9 mouse cellular contexts compared by ENCODE assay signal in genomic region chr10:127652906-127653638, GRCm38 (mm10). TPM values are rescaled to one million over a fixed set of nuclear protein-coding genes. Genes with fewer than 3 reads are reported as not detected.
A peak's percentile ranks its signal among the peaks of the same experiment; 100 is the strongest.
DNase-seq lines count a peak whose midpoint lies in the region; ATAC-seq lines count a peak whose summit lies in the region.
"Had no signal": no experiment of that assay in that cellular context is flagged by ENCODE, and none has a peak within 500 bp of the region (broad histone marks: within the 10 kb centered on the region; RNA-seq: fewer than 3 reads in every experiment).

No protein-coding gene starts in this region.

- peaks cover 17% of the 10 kb centered on the region for H3K4me1 ChIP-seq in hindbrain, embryonic 10.5 days (replicated peaks)
- no peaks in the 10 kb centered on the region for H3K4me1 ChIP-seq in hindbrain, embryonic 11.5 days (replicated peaks; ENCODE audit: control insufficient read depth, insufficient read depth, low read length)
- H3K4me1 ChIP-seq in liver, embryonic 15.5 days (replicated peaks): no peaks in the 10 kb centered on the region

- peaks cover 6% of the 10 kb centered on the region; the same call in 1 of the 2 replicates for H3K27me3 ChIP-seq in hindbrain, embryonic 10.5 days (ENCODE audit: insufficient read depth, poor library complexity, severe bottlenecking)
- no peaks in the 10 kb centered on the region for H3K27me3 ChIP-seq in hindbrain, embryonic 11.5 days (ENCODE audit: control insufficient read depth, insufficient read depth, low read length)
- H3K27me3 ChIP-seq in liver, embryonic 15.5 days: no peaks in the 10 kb centered on the region

- ATAC-seq in hindbrain, embryonic 11.5 days (ENCODE audit: low FRiP score): no peak
- peak; percentile 37; the same call in 1 of the 2 replicates for ATAC-seq in erythroid progenitor cell, adult 5-6 weeks (replicated peaks; ENCODE audit: low FRiP score, poor library complexity, severe bottlenecking)
- no peak for ATAC-seq in liver, embryonic 15.5 days (ENCODE audit: insufficient read depth)

- 0 out of 2 replicates have a peak, but pooled peaks cover 8% of the 10 kb centered on the region for H3K36me3 ChIP-seq in hindbrain, embryonic 10.5 days
- no peaks in the 10 kb centered on the region for H3K36me3 ChIP-seq in hindbrain, embryonic 11.5 days (ENCODE audit: control insufficient read depth, insufficient read depth, low read length)
- peaks cover 66% of the 10 kb centered on the region for H3K36me3 ChIP-seq in liver, embryonic 15.5 days (replicated peaks)

- no peak for DNase-seq in hindbrain, embryonic 10.5 days (ENCODE audit: low spot score)
- no peak for DNase-seq in hindbrain, embryonic 11.5 days (ENCODE audit: low spot score)
- peak; percentile 70 for DNase-seq in ES-CJ7 (ENCODE audit: low read depth, low spot score)
- no peak for DNase-seq in frontal cortex, adult 2 months (ENCODE audit: extremely low spot score in 1 of 2, low spot score in 1 of 2)
- DNase-seq in adrenal gland, adult (ENCODE audit: inconsistent age in 2 of 2, low spot score in 1 of 2): no peak
- DNase-seq in c-Kit-positive CD71-positive TER-119-positive erythroid progenitor cells, embryonic 14.5 days (ENCODE audit: low spot score): no peak
- DNase-seq: embryo, embryonic 11 days had no signal

- no peak overlapping the region for H3K9ac ChIP-seq in hindbrain, embryonic 11.5 days (ENCODE audit: low read depth, low read length)
- no peak overlapping the region for H3K9ac ChIP-seq in liver, embryonic 15.5 days

- H3K4me2 ChIP-seq in hindbrain, embryonic 11.5 days (replicated peaks; ENCODE audit: low read depth, low read length): no peak overlapping the region
- peak overlapping the region; percentile 7; the same call in 1 of the 2 replicates for H3K4me2 ChIP-seq in liver, embryonic 15.5 days

- H3K9me3 ChIP-seq in hindbrain, embryonic 10.5 days: no peaks in the 10 kb centered on the region
- H3K9me3 ChIP-seq in hindbrain, embryonic 11.5 days (ENCODE audit: control insufficient read depth, low read length): no peaks in the 10 kb centered on the region
- H3K9me3 ChIP-seq in liver, embryonic 15.5 days (replicated peaks): no peaks in the 10 kb centered on the region

- H3K4me3 ChIP-seq in hindbrain, embryonic 10.5 days: no peak overlapping the region
- H3K4me3 ChIP-seq in hindbrain, embryonic 11.5 days (ENCODE audit: low read depth, low read length): no peak overlapping the region
- H3K4me3 ChIP-seq in liver, embryonic 15.5 days (replicated peaks): no peak overlapping the region

- peak overlapping the region; percentile 50; the same call in 1 of the 2 replicates for H3K27ac ChIP-seq in hindbrain, embryonic 10.5 days
- no peak overlapping the region for H3K27ac ChIP-seq in hindbrain, embryonic 11.5 days (ENCODE audit: low read depth, low read length)
- no peak overlapping the region for H3K27ac ChIP-seq in liver, embryonic 15.5 days (replicated peaks)

- WGBS in hindbrain, embryonic 10.5 days: 54% methylated on average over 21 of the region's 21 CpGs
- WGBS in hindbrain, embryonic 11.5 days: 54% methylated on average over 21 of the region's 21 CpGs
- 70% methylated on average over 21 of the region's 21 CpGs for WGBS in liver, embryonic 15.5 days (ENCODE audit: insufficient replicate concordance)

RNA-seq across cellular contexts. Expression of gene Stat6, which starts 10.3 kb away (rescaled TPM):
- 8.9 and 9.5 TPM in 2 replicates for polyA plus RNA-seq in hindbrain, embryonic 10.5 days (2016; fragmentation: Nextera tagmentation; extraction: Ambion mirVana)
- polyA plus RNA-seq in hindbrain, embryonic 11.5 days (2014; fragmentation: Nextera tagmentation; extraction: Ambion mirVana): 6.0 and 6.9 TPM in 2 replicates
- total RNA-seq in erythroid progenitor cell, adult 5-6 weeks (2015; ENCODE audit: low replicate concordance): 11.5 and 26.8 TPM in 2 replicates
- total RNA-seq in erythroid progenitor cell, adult 5-6 weeks (2017; ENCODE audit: low replicate concordance): 11.3 and 16.6 TPM in 2 replicates
- 14.3 and 15.6 TPM in 2 replicates for polyA plus RNA-seq in liver, embryonic 15.5 days (2015; fragmentation: Nextera tagmentation; extraction: Ambion mirVana)
- polyA plus RNA-seq in frontal cortex, adult 2 months (2012; rRNA removed): 11.0 and 11.9 TPM in 2 replicates

RNA-seq across cellular contexts. Expression of gene Nemp1, which starts 13.6 kb away (rescaled TPM):
- 7.7 and 10.2 TPM in 2 replicates for polyA plus RNA-seq in hindbrain, embryonic 10.5 days (2016; fragmentation: Nextera tagmentation; extraction: Ambion mirVana)
- 8.6 and 9.3 TPM in 2 replicates for polyA plus RNA-seq in hindbrain, embryonic 11.5 days (2014; fragmentation: Nextera tagmentation; extraction: Ambion mirVana)
- total RNA-seq in erythroid progenitor cell, adult 5-6 weeks (2015; ENCODE audit: low replicate concordance): 73.5 and 83.4 TPM in 2 replicates
- 69.6 and 83.2 TPM in 2 replicates for total RNA-seq in erythroid progenitor cell, adult 5-6 weeks (2017; ENCODE audit: low replicate concordance)
- polyA plus RNA-seq in liver, embryonic 15.5 days (2015; fragmentation: Nextera tagmentation; extraction: Ambion mirVana): 5.3 and 5.7 TPM in 2 replicates
- polyA plus RNA-seq in frontal cortex, adult 2 months (2012; rRNA removed): 4.5 and 4.8 TPM in 2 replicates

RNA-seq across cellular contexts. Expression of gene Nab2, which starts 15.3 kb away (rescaled TPM):
- 6.6 and 6.8 TPM in 2 replicates for polyA plus RNA-seq in hindbrain, embryonic 10.5 days (2016; fragmentation: Nextera tagmentation; extraction: Ambion mirVana)
- polyA plus RNA-seq in hindbrain, embryonic 11.5 days (2014; fragmentation: Nextera tagmentation; extraction: Ambion mirVana): 4.3 and 4.9 TPM in 2 replicates
- total RNA-seq in erythroid progenitor cell, adult 5-6 weeks (2015; ENCODE audit: low replicate concordance): 2.5 TPM in 1 of 2 replicates, not detected in the other
- 1.7 and 3.1 TPM in 2 replicates for total RNA-seq in erythroid progenitor cell, adult 5-6 weeks (2017; ENCODE audit: low replicate concordance)
- polyA plus RNA-seq in liver, embryonic 15.5 days (2015; fragmentation: Nextera tagmentation; extraction: Ambion mirVana): 2.9 and 3.5 TPM in 2 replicates
- polyA plus RNA-seq in frontal cortex, adult 2 months (2012; rRNA removed): 38.2 and 46.1 TPM in 2 replicates

RNA-seq across cellular contexts. Expression of gene Lrp1, which starts 32.1 kb away (rescaled TPM):
- 55.7 and 71.7 TPM in 2 replicates for polyA plus RNA-seq in hindbrain, embryonic 10.5 days (2016; fragmentation: Nextera tagmentation; extraction: Ambion mirVana)
- polyA plus RNA-seq in hindbrain, embryonic 11.5 days (2014; fragmentation: Nextera tagmentation; extraction: Ambion mirVana): 66.3 and 67.1 TPM in 2 replicates
- total RNA-seq in erythroid progenitor cell, adult 5-6 weeks (2015; ENCODE audit: low replicate concordance): 19.7 and 21.6 TPM in 2 replicates
- total RNA-seq in erythroid progenitor cell, adult 5-6 weeks (2017; ENCODE audit: low replicate concordance): 11.5 and 13.1 TPM in 2 replicates
- polyA plus RNA-seq in liver, embryonic 15.5 days (2015; fragmentation: Nextera tagmentation; extraction: Ambion mirVana): 23.2 and 31.1 TPM in 2 replicates
- 279 and 283 TPM in 2 replicates for polyA plus RNA-seq in frontal cortex, adult 2 months (2012; rRNA removed)

RNA-seq across cellular contexts. Expression of gene Myo1a, which starts 51.9 kb away (rescaled TPM):
- 0.37 and 0.51 TPM in 2 replicates for polyA plus RNA-seq in hindbrain, embryonic 10.5 days (2016; fragmentation: Nextera tagmentation; extraction: Ambion mirVana)
- polyA plus RNA-seq in hindbrain, embryonic 11.5 days (2014; fragmentation: Nextera tagmentation; extraction: Ambion mirVana): 0.45 and 0.57 TPM in 2 replicates
- total RNA-seq in erythroid progenitor cell, adult 5-6 weeks (2015; ENCODE audit: low replicate concordance): 0.84 TPM in 1 of 2 replicates, not detected in the other
- total RNA-seq in erythroid progenitor cell, adult 5-6 weeks (2017; ENCODE audit: low replicate concordance): 2.3 and 3.5 TPM in 2 replicates
- 0.08 and 0.12 TPM in 2 replicates for polyA plus RNA-seq in liver, embryonic 15.5 days (2015; fragmentation: Nextera tagmentation; extraction: Ambion mirVana)
- polyA plus RNA-seq in frontal cortex, adult 2 months (2012; rRNA removed): 1.4 and 1.5 TPM in 2 replicates
